Mouse (Mus musculus): ENCODE results near the gene Tdpoz2. TPM values are rescaled to one million over a fixed set of nuclear protein-coding genes. Genes with fewer than 3 reads are reported as not detected.
"Not testable (repeated sequence)": the region's sequence is repeated elsewhere in the genome, so short reads cannot be mapped to it uniquely, and the experiment has no call there.

Tdpoz2 gene
- not detected in 2 replicates for total RNA-seq (2017)

GRCm38 (mm10) chr3:93652586-93652985 is at the start of gene Tdpoz2:
Tdpoz2 (minus strand) TSS chr3:93652686.
- no peak for ATAC-seq (ENCODE audit: extremely low read depth, insufficient number of reproducible peaks, low FRiP score, poor library complexity, severe bottlenecking)

GRCm38 (mm10) chr3:93692970-93693369 is 40.5 kb upstream of the Tdpoz2 start, which contains the start of gene Gm37596:
Gm37596 (minus strand) TSS chr3:93693070.
- not testable (repeated sequence) for ATAC-seq (ENCODE audit: extremely low read depth, insufficient number of reproducible peaks, low FRiP score, poor library complexity, severe bottlenecking)

DNA sequence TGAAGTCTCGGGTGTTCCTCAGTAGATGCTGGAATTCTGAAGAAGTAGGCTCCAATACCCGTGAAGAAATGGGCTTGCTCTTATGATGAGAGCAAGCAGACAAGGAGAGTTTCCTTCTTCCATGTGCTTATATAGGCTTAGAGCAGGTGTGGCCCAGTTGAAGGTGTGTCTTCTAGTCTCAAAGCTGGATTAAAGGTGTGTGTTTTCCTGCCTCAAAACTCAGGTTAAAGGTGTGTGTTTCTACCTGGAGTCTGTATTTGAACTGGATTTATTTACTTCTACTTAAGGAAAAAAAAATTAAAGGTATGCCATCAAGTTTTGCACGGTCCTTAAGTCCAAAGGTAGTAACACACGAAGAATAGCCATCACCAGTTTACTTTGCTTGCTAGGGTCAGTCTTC is 23.7 kb upstream of the Tdpoz2 start, which contains the start of gene Tdpoz1:
TSS of gene Tdpoz1 (minus strand) at position 101 of the 400 bp plus-strand sequence.
- ATAC-seq (ENCODE audit: extremely low read depth, insufficient number of reproducible peaks, low FRiP score, poor library complexity, severe bottlenecking) = not testable (repeated sequence)

DNA sequence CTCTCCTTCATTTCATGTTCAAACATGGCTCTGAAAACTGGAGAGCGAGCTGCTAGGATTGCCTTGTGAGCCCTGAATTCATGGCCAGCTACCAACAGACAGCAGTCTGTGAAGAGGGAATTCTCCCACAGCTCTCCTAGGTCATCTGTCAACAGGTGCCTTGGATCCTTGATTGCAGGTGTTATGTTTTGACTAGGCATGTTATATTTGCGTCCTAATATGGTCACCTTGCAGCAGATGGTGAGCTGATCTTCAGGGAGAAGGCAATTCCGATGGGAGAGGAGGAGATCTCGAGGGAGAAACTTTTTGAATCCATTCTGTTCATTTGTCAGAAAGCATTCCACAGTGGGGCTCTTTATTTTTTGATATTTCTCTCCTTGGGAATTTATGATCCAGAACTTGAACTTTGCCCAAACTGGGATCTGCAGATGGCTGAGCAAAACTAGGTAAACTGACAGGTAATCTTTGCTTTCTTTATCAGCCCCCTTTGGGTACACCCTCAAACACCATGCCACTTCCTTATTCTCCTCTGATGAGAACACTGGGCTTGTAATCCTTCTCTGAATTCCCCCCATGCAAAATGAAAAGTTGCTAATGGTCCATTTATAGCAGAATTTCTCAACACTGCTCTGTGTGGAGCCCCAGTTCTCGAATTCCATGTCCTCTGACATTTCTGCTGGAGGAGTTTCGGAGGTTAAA is 18.5 kb upstream of the Tdpoz2 start:
- ATAC-seq (ENCODE audit: extremely low read depth, insufficient number of reproducible peaks, low FRiP score, poor library complexity, severe bottlenecking) = not testable (repeated sequence)

- ATAC-seq (ENCODE audit: extremely low read depth, insufficient number of reproducible peaks, low FRiP score, poor library complexity, severe bottlenecking) = no peak
These were observed 1.8 kb upstream of the Tdpoz2 start for GRCm38 (mm10) chr3:93654260-93654659.

- not testable (repeated sequence) for ATAC-seq (ENCODE audit: extremely low read depth, insufficient number of reproducible peaks, low FRiP score, poor library complexity, severe bottlenecking)
These were observed 21.4 kb downstream of the Tdpoz2 start for GRCm38 (mm10) chr3:93630917-93631714.

DNA sequence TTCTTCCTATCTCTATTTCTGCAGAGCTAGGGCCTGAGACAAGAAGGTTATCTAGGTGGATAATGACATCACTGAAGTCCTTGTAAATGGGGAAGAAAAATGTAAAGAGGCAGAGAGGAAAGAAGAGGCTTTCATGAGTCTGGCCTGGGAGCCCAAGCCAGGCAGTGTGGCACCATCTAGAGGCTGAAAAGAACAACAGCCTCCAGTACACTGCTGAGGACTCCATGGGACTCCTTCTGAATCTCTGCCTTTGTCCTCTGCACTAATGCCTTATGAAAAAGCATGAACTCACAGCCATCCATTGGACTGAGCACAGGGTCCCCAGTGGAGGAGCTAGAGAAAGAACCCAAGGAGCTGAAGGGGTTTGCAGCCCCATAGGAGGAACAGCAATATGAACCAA is 43.5 kb downstream of the Tdpoz2 start:
- peak; percentile 76 for ATAC-seq (ENCODE audit: extremely low read depth, insufficient number of reproducible peaks, low FRiP score, poor library complexity, severe bottlenecking)

GRCm38 (mm10) chr3:93601903-93602302 is 50.6 kb downstream of the Tdpoz2 start:
- no peak for ATAC-seq (ENCODE audit: extremely low read depth, insufficient number of reproducible peaks, low FRiP score, poor library complexity, severe bottlenecking)

Other genes with a start within 250 kb of the Tdpoz2 start
- 0.23 and 0.25 TPM in 2 replicates for gene Tchh, start 210.4 kb downstream of the Tdpoz2 start, total RNA-seq (2017)
- gene Tchhl1, start 183.9 kb downstream of the Tdpoz2 start, total RNA-seq (2017) = not detected in 2 replicates
- 584 and 660 TPM in 2 replicates for gene S100a11, start 132.2 kb downstream of the Tdpoz2 start, total RNA-seq (2017)
- gene S100a10, start 97.6 kb downstream of the Tdpoz2 start, total RNA-seq (2017) = 406 and 416 TPM in 2 replicates
- gene Tdpoz1, start 23.6 kb upstream of the Tdpoz2 start, total RNA-seq (2017) = not detected in 2 replicates
- gene Gm37596, start 40.4 kb upstream of the Tdpoz2 start, total RNA-seq (2017) = not detected in 2 replicates
- not detected in 2 replicates for gene Gm5773, start 120.3 kb upstream of the Tdpoz2 start, total RNA-seq (2017)
- not detected in 2 replicates for gene Tdpoz4, start 143.7 kb upstream of the Tdpoz2 start, total RNA-seq (2017)
- not detected in 2 replicates for gene Tdpoz3, start 173.3 kb upstream of the Tdpoz2 start, total RNA-seq (2017)